Mouse (Mus musculus): ENCODE results near the gene Prn.

Gene Prn

DNA sequence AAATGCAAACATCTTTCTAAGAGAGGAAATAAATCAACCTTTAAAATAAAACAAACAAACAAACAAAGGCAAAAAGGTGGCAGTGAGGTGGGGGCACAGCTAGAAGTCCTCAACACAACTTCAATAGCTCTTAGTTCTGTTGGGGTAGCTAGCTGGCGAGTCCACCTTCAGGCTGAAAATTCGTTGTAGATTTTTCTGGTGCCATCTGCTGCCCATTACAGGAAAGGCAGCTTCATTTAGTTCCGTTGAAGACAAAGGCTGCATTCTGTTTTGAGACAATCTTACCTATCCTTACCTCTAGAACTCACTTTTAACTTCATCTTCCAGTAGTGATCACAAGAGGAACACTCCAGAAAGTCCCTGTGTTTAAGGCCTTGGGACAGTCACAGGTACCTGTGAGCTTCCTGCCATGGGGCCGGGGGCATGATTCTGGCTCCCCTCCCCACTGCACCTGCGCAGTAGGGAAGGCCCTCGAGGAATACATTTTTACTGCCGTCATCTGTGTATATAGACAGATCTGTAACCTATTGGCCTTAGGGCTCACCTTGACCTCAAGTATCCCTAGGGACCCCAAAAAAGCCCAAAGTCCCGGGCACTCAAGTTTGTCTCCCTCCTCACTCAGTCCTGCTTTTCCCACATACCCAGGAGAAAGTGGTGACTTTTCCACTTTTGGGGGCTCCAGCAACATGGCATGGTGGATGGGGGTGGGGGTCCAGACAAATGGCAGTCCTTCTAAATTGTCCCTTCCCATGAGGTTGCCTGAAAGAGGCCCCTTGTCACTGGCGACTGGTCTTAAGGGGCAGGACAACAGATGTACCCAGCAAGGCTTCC lies 40.2 kb downstream of the Prn start:
- DNase-seq (ENCODE audit: inconsistent ontology term): no peak

DNA sequence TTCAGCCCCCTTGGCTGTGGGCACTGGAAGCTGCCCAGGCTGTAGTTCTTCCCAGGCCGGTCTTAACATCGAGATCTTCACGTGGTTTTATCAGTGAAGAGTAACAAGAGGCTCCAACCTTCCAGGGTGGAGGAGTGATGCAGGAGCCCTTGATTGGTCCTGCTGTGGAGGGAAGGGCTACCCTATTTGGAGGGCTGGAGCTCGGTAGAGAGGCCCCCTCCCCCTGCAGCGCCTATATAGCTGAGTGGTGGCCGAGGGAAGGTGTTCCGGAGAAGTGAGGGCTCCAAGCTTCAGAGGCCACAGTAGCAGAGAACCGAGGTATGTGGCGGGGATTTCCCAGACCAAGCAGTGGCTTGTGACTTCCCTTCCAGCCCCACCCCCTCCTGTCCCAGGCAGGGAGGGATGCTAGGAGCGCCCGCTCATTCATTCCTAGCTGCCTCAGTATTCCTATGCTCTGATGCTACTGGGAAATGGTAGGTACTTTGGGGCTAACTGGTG lies 40.9 kb downstream of the Prn start, which contains the start of gene Prnd:
Gene Prnd (plus strand): TSS at position 264 of the 498 bp plus-strand sequence.
- DNase-seq (ENCODE audit: inconsistent ontology term): peak; percentile 49

DNA sequence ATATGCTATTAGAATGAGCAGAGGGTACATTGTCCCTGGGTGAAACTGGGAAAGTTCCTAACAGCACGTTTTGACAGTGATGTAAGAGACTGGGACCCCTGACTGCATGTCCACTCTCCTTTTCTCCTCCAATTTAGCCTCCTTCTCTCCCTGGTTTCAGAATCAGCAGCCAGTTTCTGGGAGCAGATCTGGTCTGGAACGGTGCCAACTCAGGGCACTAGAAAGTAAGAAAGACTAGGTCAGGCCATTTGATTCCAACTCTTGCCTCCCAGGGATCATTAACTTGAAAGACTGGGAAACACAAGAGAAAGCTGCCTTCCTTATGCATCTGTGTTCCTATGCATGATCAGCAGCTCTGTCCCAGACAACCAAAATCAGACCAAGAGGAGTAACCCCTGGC lies 42.7 kb downstream of the Prn start:
- DNase-seq (ENCODE audit: inconsistent ontology term): no peak

DNA sequence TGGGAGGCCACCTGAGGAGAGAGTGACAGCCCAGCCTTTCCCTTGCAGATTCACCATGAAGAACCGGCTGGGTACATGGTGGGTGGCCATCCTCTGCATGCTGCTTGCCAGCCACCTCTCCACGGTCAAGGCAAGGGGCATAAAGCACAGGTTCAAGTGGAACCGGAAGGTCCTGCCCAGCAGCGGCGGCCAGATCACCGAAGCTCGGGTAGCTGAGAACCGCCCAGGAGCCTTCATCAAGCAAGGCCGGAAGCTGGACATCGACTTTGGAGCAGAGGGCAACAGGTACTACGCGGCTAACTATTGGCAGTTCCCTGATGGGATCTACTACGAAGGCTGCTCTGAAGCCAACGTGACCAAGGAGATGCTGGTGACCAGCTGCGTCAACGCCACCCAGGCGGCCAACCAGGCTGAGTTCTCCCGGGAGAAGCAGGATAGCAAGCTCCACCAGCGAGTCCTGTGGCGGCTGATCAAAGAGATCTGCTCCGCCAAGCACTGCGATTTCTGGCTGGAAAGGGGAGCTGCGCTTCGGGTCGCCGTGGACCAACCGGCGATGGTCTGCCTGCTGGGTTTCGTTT lies 43.3 kb downstream of the Prn start:
- no peak for DNase-seq (ENCODE audit: inconsistent ontology term)

DNA sequence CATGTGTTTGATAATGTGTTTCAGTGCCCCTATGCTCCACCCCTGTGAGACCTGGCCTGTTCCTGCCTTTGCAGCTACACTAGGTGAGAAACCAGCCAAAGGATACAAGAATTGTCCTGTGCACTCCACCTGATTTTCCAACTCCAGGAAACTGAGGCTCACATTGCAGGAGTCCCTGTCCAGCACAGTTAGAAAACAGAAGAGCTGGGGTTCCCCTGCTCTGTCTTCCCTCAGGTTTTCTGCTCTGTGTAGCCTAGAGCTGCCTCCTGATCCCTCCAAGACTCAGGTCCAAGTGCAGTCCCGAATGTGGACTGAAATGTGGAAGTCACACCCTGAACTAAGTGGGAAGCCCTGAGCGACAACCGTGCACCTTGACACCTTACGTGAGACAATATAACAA lies 44.0 kb downstream of the Prn start:
- DNase-seq (ENCODE audit: inconsistent ontology term): no peak

- DNase-seq (ENCODE audit: inconsistent ontology term): no peak
Measured at GRCm38 (mm10) chr2:131954835-131955234, 45.1 kb downstream of the Prn start.

GRCm38 (mm10) chr2:131955264-131955663 lies 45.5 kb downstream of the Prn start:
- no peak for DNase-seq (ENCODE audit: inconsistent ontology term)

GRCm38 (mm10) chr2:131956336-131957256 lies 46.8 kb downstream of the Prn start:
- DNase-seq (ENCODE audit: inconsistent ontology term): no peak

- DNase-seq (ENCODE audit: inconsistent ontology term): no peak
Measured at GRCm38 (mm10) chr2:131957731-131958222, 48.0 kb downstream of the Prn start.

- no peak for DNase-seq (ENCODE audit: inconsistent ontology term)
Measured at GRCm38 (mm10) chr2:131961671-131962070, 51.9 kb downstream of the Prn start.

- DNase-seq (ENCODE audit: inconsistent ontology term): no peak
Measured at GRCm38 (mm10) chr2:131970597-131970996, 60.8 kb downstream of the Prn start.

DNA sequence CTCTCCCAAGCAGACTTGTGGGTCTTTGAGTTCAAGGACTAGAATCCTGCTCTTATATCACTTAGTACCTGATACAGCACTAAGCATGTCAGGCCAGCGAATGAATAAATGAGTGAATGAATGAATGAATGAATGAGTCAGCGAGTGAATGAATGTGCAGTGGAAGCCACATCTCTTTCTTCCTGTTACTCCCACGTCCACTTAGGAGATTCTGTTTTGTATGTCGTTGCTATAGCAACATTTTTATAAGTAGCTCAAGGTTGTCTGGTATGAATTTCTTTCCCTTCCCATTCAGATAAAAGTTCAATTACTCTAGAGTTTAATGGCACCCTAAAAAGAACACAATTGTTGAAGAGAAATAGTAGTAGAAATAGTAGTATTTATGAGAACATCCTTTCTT lies 61.3 kb downstream of the Prn start:
- no peak for DNase-seq (ENCODE audit: inconsistent ontology term)

GRCm38 (mm10) chr2:131976663-131977062 lies 66.9 kb downstream of the Prn start:
- no peak for DNase-seq (ENCODE audit: inconsistent ontology term)

- peak; percentile 78 for DNase-seq (ENCODE audit: inconsistent ontology term)
Measured at GRCm38 (mm10) chr2:131980866-131981265, 71.1 kb downstream of the Prn start.

DNA sequence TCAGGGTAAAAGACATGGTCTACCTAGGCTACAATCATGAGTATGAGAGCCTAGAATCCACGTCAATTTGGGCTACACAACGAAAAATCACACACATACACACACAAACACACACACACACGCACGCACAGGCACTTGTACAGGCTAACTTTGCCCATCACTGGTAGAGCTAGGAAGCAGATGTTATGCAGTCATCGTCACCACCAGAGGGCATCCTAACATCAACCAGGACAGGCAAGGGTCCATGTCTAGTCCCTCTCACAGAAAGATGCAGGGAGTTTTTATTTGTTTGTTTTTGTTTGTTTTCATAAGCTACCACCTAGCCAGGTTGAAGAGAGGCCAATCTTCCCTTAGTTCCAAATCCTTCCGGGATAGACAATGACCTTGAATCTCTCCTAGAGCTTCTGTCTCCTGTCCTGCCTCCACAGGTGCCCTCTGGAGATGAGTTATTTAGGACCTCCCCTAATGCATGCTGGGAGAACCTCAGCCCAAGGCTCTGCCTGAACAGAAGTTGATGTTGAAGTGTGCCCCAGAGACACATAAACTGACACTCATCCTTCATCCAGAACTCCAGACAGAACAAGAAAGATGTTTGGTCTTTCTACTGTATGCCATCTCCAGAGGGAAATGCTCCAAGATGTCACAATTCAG lies 72.9 kb downstream of the Prn start:
- peak; percentile 59 for DNase-seq (ENCODE audit: inconsistent ontology term)

GRCm38 (mm10) chr2:131987950-131988349 lies 78.2 kb downstream of the Prn start:
- DNase-seq (ENCODE audit: inconsistent ontology term): no peak

- no peak for DNase-seq (ENCODE audit: inconsistent ontology term)
Measured at GRCm38 (mm10) chr2:131988550-131988949, 78.8 kb downstream of the Prn start.

- DNase-seq (ENCODE audit: inconsistent ontology term): no peak
Measured at GRCm38 (mm10) chr2:131992487-131992886, 82.7 kb downstream of the Prn start.

DNA sequence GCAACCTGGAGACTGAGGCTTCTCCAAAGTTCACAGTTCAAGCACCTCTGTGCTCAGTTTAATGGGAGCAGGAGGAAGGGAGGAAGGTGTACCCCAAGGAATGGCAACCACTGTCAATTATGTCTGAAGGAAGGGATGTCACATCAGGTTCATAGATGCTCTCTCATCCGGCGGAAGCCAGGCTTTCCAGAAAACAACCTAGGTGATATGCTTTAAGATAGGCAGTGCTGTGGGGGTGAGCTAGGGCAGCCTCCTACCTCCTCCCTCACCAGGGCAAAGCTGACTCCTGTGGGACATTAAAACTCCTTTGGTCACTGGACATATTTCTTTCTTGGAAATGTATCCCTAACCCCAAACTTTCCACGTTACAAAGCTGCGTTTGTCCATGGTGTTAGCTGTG lies 83.4 kb downstream of the Prn start:
- no peak for DNase-seq (ENCODE audit: inconsistent ontology term)

DNA sequence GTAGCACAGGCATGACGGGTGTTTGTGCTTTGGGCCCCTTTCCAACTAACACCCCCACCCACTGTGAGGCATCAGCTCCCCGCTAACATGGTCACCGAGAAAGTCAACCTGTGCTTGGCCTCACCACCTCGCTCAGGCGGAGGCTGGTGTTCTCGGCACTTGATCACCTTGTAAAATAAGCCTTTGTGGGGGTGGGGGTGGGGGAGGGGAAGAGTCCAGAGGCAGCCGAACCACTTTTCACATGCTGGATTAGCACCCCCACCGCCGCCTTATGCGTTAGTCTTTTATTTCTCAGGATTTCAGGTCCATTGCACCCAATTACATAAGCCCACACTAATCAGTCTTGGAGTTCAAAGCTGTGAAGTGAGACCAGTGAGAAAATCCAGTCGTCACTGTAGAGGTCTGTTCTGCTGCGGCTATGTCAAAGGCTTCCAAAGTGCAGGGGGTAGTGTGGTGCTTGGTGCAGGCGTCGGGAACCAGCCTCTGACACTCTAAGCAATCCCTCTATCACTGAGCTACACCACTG lies 83.9 kb downstream of the Prn start:
- DNase-seq (ENCODE audit: inconsistent ontology term): peak; percentile 39

DNA sequence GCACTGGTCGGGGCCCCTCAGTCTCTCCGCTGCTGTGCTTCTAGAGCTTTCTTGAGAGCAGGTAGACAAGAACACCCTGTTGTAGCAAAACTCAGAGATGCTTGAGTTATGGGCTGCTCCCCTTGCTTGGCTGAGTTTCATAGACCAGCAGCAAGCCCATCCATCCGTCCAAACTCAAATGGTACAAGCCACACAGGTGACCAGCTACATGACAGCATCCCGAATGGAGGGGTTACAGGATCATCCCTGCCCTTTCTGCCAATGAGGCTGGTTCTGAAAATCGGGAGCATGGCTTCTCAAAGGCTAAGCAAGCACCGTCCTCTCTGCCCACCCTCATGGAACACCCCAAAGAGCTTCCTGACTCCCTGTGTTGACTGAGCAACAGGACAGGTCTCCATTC lies 85.2 kb downstream of the Prn start:
- no peak for DNase-seq (ENCODE audit: inconsistent ontology term)
